In the genomic region with DNA sequence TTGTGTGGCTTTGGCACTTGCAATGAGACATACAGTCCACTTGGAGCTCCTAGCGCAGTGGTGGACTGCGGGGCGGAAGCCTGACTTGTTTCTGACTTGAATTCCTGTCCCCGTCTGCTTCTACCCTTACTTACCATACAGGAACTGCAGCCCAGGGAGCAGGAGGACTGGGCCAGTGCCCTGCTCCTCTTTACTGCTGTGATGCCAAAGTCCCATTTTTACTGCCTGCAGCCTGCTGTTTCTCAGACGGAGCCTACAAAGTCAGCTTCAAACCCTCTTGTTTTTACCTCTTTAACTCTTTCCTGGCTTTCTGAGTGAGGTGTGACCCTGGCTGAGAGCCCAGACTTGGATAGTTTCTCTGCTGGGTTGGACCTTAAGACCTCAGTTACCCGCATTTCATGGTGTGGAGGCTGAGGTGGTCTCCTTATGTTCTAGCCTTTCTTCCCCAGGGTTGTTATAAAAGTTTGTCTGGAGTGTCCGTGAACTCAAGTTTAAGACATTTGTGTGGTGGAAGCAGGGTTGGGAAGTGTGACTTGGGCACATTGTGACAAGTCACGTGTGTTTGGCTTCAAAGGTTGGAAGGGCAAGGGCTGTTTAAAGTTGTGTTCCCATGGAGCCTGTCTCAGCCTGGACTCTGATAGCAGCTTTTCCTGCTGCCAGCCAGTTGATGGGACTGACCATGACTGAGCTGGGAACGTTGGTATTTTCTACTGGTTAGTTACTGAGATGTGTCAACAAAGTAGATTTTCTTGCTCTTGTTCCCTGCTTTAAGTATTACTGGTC, we compare ENCODE assay signal across 27 mouse cellular contexts. TPM values are rescaled to one million over a fixed set of nuclear protein-coding genes. Genes with fewer than 3 reads are reported as not detected.
A peak's percentile ranks its signal among the peaks of the same experiment; 100 is the strongest.
DNase-seq lines count a peak whose midpoint lies in the region; ATAC-seq and TF ChIP-seq lines count a peak whose summit lies in the region.
"Had no signal": no experiment of that assay in that cellular context is flagged by ENCODE, and none has a peak within 500 bp of the region (broad histone marks: within the 10 kb centered on the region; RNA-seq: fewer than 3 reads in every experiment).

No protein-coding gene starts in this region.

- H3K27ac ChIP-seq in heart, adult 2 months: peak overlapping the region; percentile 26
- 0 out of 2 replicates have a peak overlapping the region, but pooled peaks have one; percentile 11 for H3K27ac ChIP-seq in liver, postnatal 0 days (ENCODE audit: low read depth)
- H3K27ac ChIP-seq: embryonic facial prominence, embryonic 12.5 days; heart, embryonic 13.5 days; hindbrain, embryonic 13.5 days; limb, embryonic 12.5 days; stomach, embryonic 15.5 days had no signal

- H3K36me3 ChIP-seq in heart, adult 2 months (ENCODE audit: control insufficient read depth, insufficient read depth, low read length): no peaks in the 10 kb centered on the region; the same call in 1 of the 2 replicates
- peaks cover 71% of the 10 kb centered on the region for H3K36me3 ChIP-seq in liver, postnatal 0 days (replicated peaks; ENCODE audit: insufficient read depth, low read length)

- DNase-seq in heart, adult 2 months: no peak
- DNase-seq in heart, postnatal 14 days: no peak
- DNase-seq in kidney, postnatal 10 days: peak; percentile 33
- no peak for DNase-seq in kidney, adult 18-20 months
- DNase-seq in ZHBTc4 (ENCODE audit: low read depth, low spot score): peak; percentile 64
- no peak for DNase-seq in liver, postnatal 0 days
- DNase-seq in gastrocnemius, postnatal 36 days: no peak
- DNase-seq: adrenal gland, adult 2 months; cerebellum, adult 2 months; cerebellum, postnatal 25 days; forebrain, postnatal 0 days; layer of hippocampus, postnatal 36 days; lung, adult 18-20 months; lung, postnatal 14 days; right cerebral cortex, adult 18-20 months; right cerebral cortex, postnatal 4 days; thymus, adult 2 months; thymus, postnatal 4 days had no signal

- TF ChIP-seq POLR2A in heart, adult 2 months (IDR thresholded peaks at IDR 0.05; ENCODE audit: insufficient read depth, low read depth, low read length): no peak

- peaks cover 9% of the 10 kb centered on the region for H3K4me1 ChIP-seq in heart, adult 2 months (ENCODE audit: control insufficient read depth, insufficient read depth, low read length)
- H3K4me1 ChIP-seq in liver, postnatal 0 days (ENCODE audit: insufficient read depth): peaks cover 16% of the 10 kb centered on the region
- H3K4me1 ChIP-seq: embryonic facial prominence, embryonic 12.5 days; hindbrain, embryonic 13.5 days; stomach, embryonic 15.5 days had no signal

- TF ChIP-seq EP300 in heart, adult 2 months (IDR thresholded peaks at IDR 0.05; ENCODE audit: insufficient read depth, low read depth, low read length): no peak
- TF ChIP-seq EP300 in liver, postnatal 0 days (IDR thresholded peaks at IDR 0.05; ENCODE audit: low read depth): no peak

- peak; percentile 65 for ATAC-seq in liver, postnatal 0 days
- ATAC-seq in cerebellum, adult (ENCODE audit: insufficient number of reproducible peaks, low FRiP score, low TSS enrichment): no peak
- ATAC-seq: CD4-positive, CD25-positive, alpha-beta regulatory T cell, adult 4 months; forebrain, postnatal 0 days; Patski had no signal

- no peaks in the 10 kb centered on the region for H3K9me3 ChIP-seq in liver, postnatal 0 days (ENCODE audit: low read length)
- H3K9me3 ChIP-seq: embryonic facial prominence, embryonic 12.5 days; heart, embryonic 13.5 days; hindbrain, embryonic 13.5 days; limb, embryonic 12.5 days; stomach, embryonic 15.5 days had no signal

- H3K4me2 ChIP-seq in liver, postnatal 0 days (ENCODE audit: low read depth, low read length): no peak overlapping the region
- H3K4me2 ChIP-seq: embryonic facial prominence, embryonic 12.5 days; heart, embryonic 13.5 days; hindbrain, embryonic 13.5 days; limb, embryonic 12.5 days; midbrain, embryonic 11.5 days; stomach, embryonic 15.5 days had no signal

- WGBS in heart, adult 2 months: 65% methylated on average over 9 of the region's 9 CpGs
- 73% methylated on average over 9 of the region's 9 CpGs for WGBS in liver, postnatal 0 days (ENCODE audit: insufficient replicate concordance)

- H3K27me3 ChIP-seq in heart, adult 2 months (ENCODE audit: control insufficient read depth, insufficient read depth, low read length): no peaks in the 10 kb centered on the region
- H3K27me3 ChIP-seq in liver, postnatal 0 days (ENCODE audit: insufficient read depth, low read length): no peaks in the 10 kb centered on the region
- H3K27me3 ChIP-seq: embryonic facial prominence, embryonic 12.5 days; heart, embryonic 13.5 days; hindbrain, embryonic 13.5 days; limb, embryonic 12.5 days; Patski; stomach, embryonic 15.5 days had no signal

- intact Hi-C loops in heart, adult 2 months (cut with DNase I): loop anchor here (5.0 kb wide), 3 partner anchors 367 to 552 kb away; no protein-coding TSS in a partner anchor
- intact Hi-C loops in heart, postnatal 14 days (cut with DNase I): loop anchor here (5.0 kb wide), 1 partner anchor 412 kb away; no protein-coding TSS in a partner anchor
- intact Hi-C loops in gastrocnemius, postnatal 36 days (cut with DNase I): loop anchor here (5.0 kb wide), 2 partner anchors 367 to 412 kb away; no protein-coding TSS in a partner anchor

- H3K9ac ChIP-seq in heart, adult 2 months (ENCODE audit: low read depth, low read length): no peak overlapping the region
- H3K9ac ChIP-seq in liver, postnatal 0 days (replicated peaks): no peak overlapping the region
- H3K9ac ChIP-seq: embryonic facial prominence, embryonic 12.5 days; forebrain, postnatal 0 days; heart, embryonic 13.5 days; hindbrain, embryonic 13.5 days; limb, embryonic 12.5 days; stomach, embryonic 15.5 days had no signal

- no peak for TF ChIP-seq CTCF in heart, adult 2 months (IDR thresholded peaks at IDR 0.05)
- TF ChIP-seq CTCF in liver, postnatal 0 days (IDR thresholded peaks at IDR 0.05; ENCODE audit: low read depth): no peak

- H3K79me2 ChIP-seq in heart, adult 2 months (replicated peaks; ENCODE audit: control insufficient read depth, insufficient read depth, low read length): no peaks in the 10 kb centered on the region

- H3K4me3 ChIP-seq in heart, adult 2 months: no peak overlapping the region
- H3K4me3 ChIP-seq in liver, postnatal 0 days (ENCODE audit: low read depth, low read length): no peak overlapping the region
- H3K4me3 ChIP-seq: embryonic facial prominence, embryonic 12.5 days; heart, embryonic 13.5 days; hindbrain, embryonic 13.5 days; limb, embryonic 12.5 days; stomach, embryonic 15.5 days had no signal

RNA-seq across cellular contexts. Expression of gene Jade1, which starts 38.8 kb away (rescaled TPM):
- total RNA-seq in heart, adult 2 months (2021): 10 to 100 TPM; 28.5 to 38.6 TPM
- polyA plus RNA-seq in heart, adult 2 months (2012; rRNA removed): 10.1 and 24.0 TPM in 2 replicates
- 10 to 100 TPM; 28.1 to 28.6 TPM for total RNA-seq in heart, postnatal 14 days (2021)
- 6.8 and 7.2 TPM in 2 replicates for polyA plus RNA-seq in liver, postnatal 0 days (2015; fragmentation: Nextera tagmentation; extraction: Ambion mirVana)
- 10 to 100 TPM; 21.3 to 25.4 TPM for total RNA-seq in gastrocnemius, postnatal 36 days (2021)

Comparison
In these comparisons a context has a peak if more than half of its experiments do, and no peak if none do; other contexts are left out.
1. DNase-seq: peak in kidney, postnatal 10 days (single experiment) and ZHBTc4 (single experiment); none in heart, adult 2 months (0 of 2), heart, postnatal 14 days (0 of 2), kidney, adult 18-20 months (single experiment), liver, postnatal 0 days (single experiment) and gastrocnemius, postnatal 36 days (0 of 2).